Mouse (Mus musculus): Measurements from ENCODE around the gene Cyth2.

- TF ChIP-seq CTCF (IDR thresholded peaks at IDR 0.05; ENCODE audit: low read depth) = no peak
- no peak for TF ChIP-seq EP300 (IDR thresholded peaks at IDR 0.05; ENCODE audit: low read depth)
Measured at GRCm38 (mm10) chr7:45853089-45853488, 38.7 kb upstream of the Cyth2 start.
